Mouse (Mus musculus) heart, postnatal 36 days (tissue): ENCODE data around the gene 2510039O18Rik. TPM values are rescaled to one million over a fixed set of nuclear protein-coding genes. Genes with fewer than 3 reads are reported as not detected.
A peak's percentile ranks its signal among the peaks of the same experiment; 100 is the strongest.

Experiments
- DNase-seq, 2 experiments: peaks; one replicate each; pipeline ENCODE4 v3.0.0; 2021 to 2022
- intact Hi-C: fragments of 180-260 bp; cut with DNase I; formaldehyde crosslinking; loops from one replicate; pipeline ENCODE4 v1.15.1; 2025
- total RNA-seq, 2 experiments: library from RNA; stranded (reverse); gene quantifications; 2 replicates each; pipeline ENCODE4 v1.2.3; 2021

Gene 2510039O18Rik
- total RNA-seq, 2 experiments from 2014 or later, result 37.2 to 41.2 TPM

GRCm38 (mm10) chr4:147935904-147936303 is 4.8 kb upstream of the 2510039O18Rik start:
- DNase-seq, result no peak
- intact Hi-C loops, result loop anchor here (2.0 kb wide), 1 partner anchor 31 kb away; the partner anchor contains the start of gene Mfn2

GRCm38 (mm10) chr4:147936331-147936954 is 4.3 kb upstream of the 2510039O18Rik start, which contains the start of gene Plod1:
Gene Plod1, minus strand, starts transcription at chr4:147936767.
- peak; percentile 91 to 92 for DNase-seq
- intact Hi-C loops, result loop anchor here (2.0 kb wide), 1 partner anchor 32 kb away; the partner anchor contains the start of gene Mfn2

GRCm38 (mm10) chr4:147937021-147937420 is 3.7 kb upstream of the 2510039O18Rik start:
- intact Hi-C loops, result loop anchor here (2.0 kb wide), 1 partner anchor 32 kb away; the partner anchor contains the start of gene Mfn2
- DNase-seq, result no peak

GRCm38 (mm10) chr4:147937486-147937885 is 3.2 kb upstream of the 2510039O18Rik start:
- intact Hi-C loops, result loop anchor here (2.0 kb wide), 1 partner anchor 33 kb away; the partner anchor contains the start of gene Mfn2
- DNase-seq, result peak in 1 of 2 experiments; percentile 33

- intact Hi-C loops, result no loop called here
- peak; percentile 65 to 69 for DNase-seq
Measured at GRCm38 (mm10) chr4:147938148-147939096, 2.3 kb upstream of the 2510039O18Rik start.

GRCm38 (mm10) chr4:147940111-147940510 is 584 bp upstream of the 2510039O18Rik start:
- intact Hi-C loops, result loop anchor here (2.0 to 5.0 kb wide), 2 partner anchors 71 to 212 kb away; partner anchors contain the start of genes Fbxo6, Fv1 and Miip
- DNase-seq, result no peak

- intact Hi-C loops, result loop anchor here (2.0 to 5.0 kb wide), 2 partner anchors 73 to 211 kb away; partner anchors contain the start of genes Fbxo6, Fv1 and Miip
- DNase-seq, result no peak
Measured at GRCm38 (mm10) chr4:147941045-147942020, 638 bp downstream of the 2510039O18Rik start.

GRCm38 (mm10) chr4:147943005-147943404 is 2.3 kb downstream of the 2510039O18Rik start:
- no peak for DNase-seq
- intact Hi-C loops, result loop anchor here (5.0 kb wide), 1 partner anchor 209 kb away; the partner anchor contains the start of gene Fbxo6

- DNase-seq, result no peak
- intact Hi-C loops, result no loop called here
Measured at GRCm38 (mm10) chr4:147947511-147947910, 6.8 kb downstream of the 2510039O18Rik start.

- intact Hi-C loops, result loop anchor here (1.0 to 2.0 kb wide), 2 partner anchors 35 to 107 kb away; no protein-coding TSS in a partner anchor
- DNase-seq, result no peak
Measured at GRCm38 (mm10) chr4:147953590-147953989, 12.9 kb downstream of the 2510039O18Rik start.

GRCm38 (mm10) chr4:147957141-147957540 is 16.4 kb downstream of the 2510039O18Rik start:
- no peak for DNase-seq
- intact Hi-C loops, result no loop called here

- peak; percentile 66 to 70 for DNase-seq
- intact Hi-C loops, result loop anchor here (1.0 kb wide), 1 partner anchor 47 kb away; no protein-coding TSS in a partner anchor
Measured at GRCm38 (mm10) chr4:147959881-147960831, 19.5 kb downstream of the 2510039O18Rik start.

- intact Hi-C loops, result no loop called here
- DNase-seq, result no peak
Measured at GRCm38 (mm10) chr4:147962781-147963180, 22.1 kb downstream of the 2510039O18Rik start.

GRCm38 (mm10) chr4:147963623-147964022 is 22.9 kb downstream of the 2510039O18Rik start:
- intact Hi-C loops, result no loop called here
- DNase-seq, result peak in 1 of 2 experiments; percentile 35

- no peak for DNase-seq
- intact Hi-C loops, result no loop called here
Measured at GRCm38 (mm10) chr4:147965712-147966111, 25.0 kb downstream of the 2510039O18Rik start.

- intact Hi-C loops, result no loop called here
- DNase-seq, result no peak
Measured at GRCm38 (mm10) chr4:147968816-147969215, 28.1 kb downstream of the 2510039O18Rik start.

- DNase-seq, result no peak
- intact Hi-C loops, result no loop called here
Measured at GRCm38 (mm10) chr4:147969337-147969736, 28.6 kb downstream of the 2510039O18Rik start.

GRCm38 (mm10) chr4:147976237-147976636 is 35.5 kb downstream of the 2510039O18Rik start:
- DNase-seq, result no peak
- intact Hi-C loops, result no loop called here
